Mouse (Mus musculus) CD8-positive naive resting alpha-beta T cell, adult 2 months (primary cell): ENCODE results near the gene Il4ra.
A peak's percentile ranks its signal among the peaks of the same experiment; 100 is the strongest.

ENCODE experiments used
- DNase-seq, 2 experiments: peaks; one replicate each; pipeline ENCODE4 v3.0.0; 2022; ENCODE audit warnings: low read depth in 2 of 2, low spot score in 2 of 2

Il4ra gene

GRCm38 (mm10) chr7:125551766-125552709, at the start of gene Il4ra:
TSS of gene Il4ra (plus strand) at chr7:125552120.
- peak; percentile 78 to 87 for DNase-seq

DNA sequence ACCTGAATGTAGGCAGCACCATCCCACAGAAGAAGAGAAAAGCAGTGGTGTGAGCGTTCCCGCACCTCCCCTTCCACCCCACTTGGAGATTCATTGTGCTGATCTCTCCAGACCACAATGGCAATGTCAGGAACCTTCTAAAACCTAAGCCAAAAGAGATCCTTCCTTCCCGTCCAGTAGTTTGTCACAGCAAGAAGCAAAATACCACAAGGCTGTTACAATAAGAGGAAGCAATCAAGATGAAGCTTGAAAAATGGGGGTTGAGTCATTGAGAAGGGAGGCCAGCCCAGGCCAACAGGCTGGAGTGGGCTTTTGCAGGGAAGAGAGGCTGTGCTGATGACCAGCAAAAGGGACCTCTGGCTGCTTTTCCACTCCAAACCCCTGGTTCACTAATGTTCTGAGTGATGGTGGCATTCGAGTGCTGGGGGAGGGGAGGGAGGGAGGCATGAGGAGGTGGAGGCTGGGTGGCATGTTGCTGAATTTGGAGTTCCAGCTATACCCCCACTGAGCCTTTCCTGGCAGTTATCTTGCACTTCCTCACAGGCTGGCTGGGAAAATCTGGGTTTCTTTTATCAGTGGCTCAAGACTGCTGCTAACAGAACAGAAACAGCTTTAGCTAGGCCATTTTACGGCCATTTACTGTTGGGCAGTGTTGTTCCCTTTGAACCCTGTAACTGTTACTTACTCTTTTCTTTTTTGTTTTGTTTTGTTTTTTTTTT, 48.4 kb upstream of the Il4ra start:
- DNase-seq: no peak

DNA sequence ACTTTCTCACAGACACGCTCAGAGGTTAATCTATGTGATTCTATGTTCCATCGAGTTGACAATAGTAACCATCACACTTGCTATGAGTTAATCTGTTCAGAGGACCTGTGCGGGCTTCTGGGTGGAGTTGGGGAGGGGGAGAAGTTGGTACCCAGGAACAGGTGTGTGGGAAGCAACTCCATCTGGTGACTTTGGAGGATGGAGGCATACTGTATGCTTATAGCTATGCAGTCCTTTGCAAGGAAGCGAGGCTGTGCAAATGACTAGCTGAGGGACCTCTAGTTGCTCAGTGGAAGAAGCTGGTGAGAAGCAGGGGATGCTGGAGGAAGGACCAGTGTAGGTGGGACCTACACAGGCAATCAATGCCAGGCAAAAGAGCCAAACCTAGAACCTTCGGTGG, 47.3 kb upstream of the Il4ra start:
- no peak for DNase-seq

DNA sequence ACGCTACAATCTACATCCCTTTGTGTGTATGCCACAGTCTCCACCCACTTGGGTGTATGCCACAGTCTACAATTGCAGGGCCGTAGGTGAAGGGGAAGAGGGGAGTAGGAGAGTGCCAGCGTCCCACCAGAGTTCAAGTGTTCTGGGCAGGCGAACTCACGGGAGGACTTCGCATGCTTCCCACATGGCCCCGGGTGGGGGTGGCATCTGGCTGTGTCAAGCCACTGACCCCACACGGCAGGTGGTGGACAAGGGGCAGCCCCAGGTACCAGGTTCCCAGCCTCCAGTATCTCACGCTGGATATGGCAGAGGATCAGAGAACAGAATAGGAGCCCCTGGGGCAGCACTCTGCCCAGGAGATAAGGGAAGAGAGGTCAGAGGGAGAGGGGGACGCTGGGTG, 46.4 kb upstream of the Il4ra start:
- no peak for DNase-seq

GRCm38 (mm10) chr7:125507279-125507678, 44.6 kb upstream of the Il4ra start:
- DNase-seq: peak; percentile 56 to 58

- no peak for DNase-seq
These were observed 40.5 kb upstream of the Il4ra start for GRCm38 (mm10) chr7:125511432-125511831.

DNA sequence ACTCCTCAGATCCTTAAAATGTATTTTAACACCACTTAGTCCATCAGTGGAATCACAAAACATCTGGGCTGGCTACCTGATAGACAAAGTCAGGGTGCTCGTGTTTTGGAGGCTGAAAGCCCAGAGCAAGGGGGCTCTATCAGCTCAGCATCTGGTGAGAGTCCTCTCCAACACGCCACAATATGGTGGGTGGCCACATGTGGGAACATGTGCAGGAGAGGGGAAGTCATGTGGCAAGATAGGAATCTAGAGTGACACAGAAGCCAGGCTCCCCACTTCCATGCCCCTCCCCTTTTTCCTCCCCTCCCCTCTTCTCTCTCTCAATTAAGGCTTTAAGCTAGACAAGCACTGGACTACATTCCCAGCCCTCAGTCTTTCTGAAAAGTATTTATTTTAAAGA, 40.1 kb upstream of the Il4ra start:
- DNase-seq: no peak

DNA sequence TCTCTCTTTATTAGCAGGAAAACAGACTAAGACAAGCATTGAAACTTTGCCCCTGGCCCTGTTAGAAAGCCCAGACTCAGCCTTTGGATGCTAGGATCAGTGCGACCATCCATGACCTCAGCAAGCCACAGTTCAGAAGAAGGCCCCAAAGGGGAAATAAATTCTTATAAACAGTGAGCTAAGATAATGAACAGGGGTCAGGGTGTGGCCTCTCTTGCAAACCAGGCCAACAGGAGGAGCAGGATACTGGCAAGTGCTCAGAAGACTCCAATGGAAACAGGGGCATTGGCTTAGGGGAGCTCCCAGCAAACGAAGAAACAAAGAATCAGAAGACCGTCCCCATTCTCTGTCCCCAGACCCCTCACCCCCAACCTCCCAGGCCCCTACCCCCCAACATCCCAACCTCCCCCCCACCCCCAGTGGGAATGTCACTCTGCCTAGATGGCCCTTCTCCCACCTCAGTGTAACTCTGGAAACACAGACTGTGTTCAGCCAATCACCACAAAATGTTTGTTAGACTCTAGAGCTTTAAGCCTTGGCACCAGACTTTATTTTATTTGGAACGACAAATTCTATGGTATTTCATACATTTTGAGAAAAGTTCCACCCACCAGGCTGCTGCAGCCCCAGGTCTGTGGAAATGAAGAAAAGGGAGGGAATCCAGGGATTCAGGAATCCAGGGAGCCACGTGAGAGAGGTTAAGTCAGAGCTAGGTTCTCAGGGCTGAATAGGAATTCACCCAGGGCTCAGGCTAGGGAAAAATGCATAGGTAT, 36.7 kb upstream of the Il4ra start:
- no peak for DNase-seq

- DNase-seq: no peak
These were observed 35.2 kb upstream of the Il4ra start for GRCm38 (mm10) chr7:125516723-125517122.

GRCm38 (mm10) chr7:125517470-125517869, 34.5 kb upstream of the Il4ra start:
- no peak for DNase-seq

GRCm38 (mm10) chr7:125519715-125520114, 32.2 kb upstream of the Il4ra start:
- no peak for DNase-seq

GRCm38 (mm10) chr7:125523051-125523450, 28.9 kb upstream of the Il4ra start:
- DNase-seq: no peak

DNA sequence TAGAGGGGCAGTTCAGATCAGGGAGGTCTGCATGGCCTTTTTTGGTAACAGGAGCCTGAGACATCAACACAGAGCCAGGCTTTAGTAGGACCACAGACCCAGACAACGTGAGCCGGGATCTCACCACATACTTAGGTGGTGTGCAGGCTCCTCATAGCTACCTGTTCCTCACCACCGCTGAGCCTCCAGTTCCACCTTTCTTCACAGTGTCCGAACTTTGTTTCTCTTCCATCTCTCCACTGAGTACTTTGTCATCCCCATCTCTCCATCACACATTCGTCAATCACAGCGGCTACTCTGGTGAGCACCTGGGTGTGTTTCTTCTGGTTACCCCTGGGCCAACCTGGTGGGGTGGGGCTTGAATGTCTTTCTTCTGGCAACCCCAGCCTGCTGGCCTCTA, 24.7 kb upstream of the Il4ra start:
- DNase-seq: no peak

DNA sequence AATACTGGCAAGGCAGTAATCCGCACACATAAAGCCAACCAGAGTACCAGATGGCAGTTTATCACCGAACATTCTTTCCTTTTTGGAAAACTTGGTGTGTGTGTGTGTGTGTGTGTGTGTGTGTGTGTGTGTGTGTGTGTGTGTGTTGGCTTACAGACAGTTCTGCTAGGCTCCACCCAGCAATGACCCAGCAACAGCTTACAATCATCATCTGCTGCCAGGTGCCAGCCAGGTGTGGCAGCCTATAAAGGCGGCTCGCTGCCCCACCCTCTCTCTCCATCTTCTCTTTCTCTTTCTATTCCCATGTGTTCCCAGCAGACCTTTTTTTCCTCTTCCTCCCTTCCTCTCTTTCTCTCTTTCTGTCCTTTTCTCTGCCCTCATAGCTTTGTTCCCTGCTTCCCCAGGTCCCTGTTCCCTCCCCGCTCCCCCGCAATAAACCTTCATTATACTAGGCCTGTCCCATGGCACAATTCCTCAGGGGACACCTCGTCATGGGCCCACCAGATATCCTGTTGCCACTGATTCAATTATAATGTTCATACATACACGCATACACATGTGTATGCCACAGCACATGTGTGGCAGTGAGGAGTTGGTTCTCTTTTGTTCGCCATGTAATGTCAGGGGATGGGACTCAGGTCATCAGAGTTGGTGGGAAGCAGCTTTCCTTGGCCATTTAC, 23.9 kb upstream of the Il4ra start:
- no peak for DNase-seq

GRCm38 (mm10) chr7:125539351-125539750, 12.6 kb upstream of the Il4ra start:
- no peak for DNase-seq

DNA sequence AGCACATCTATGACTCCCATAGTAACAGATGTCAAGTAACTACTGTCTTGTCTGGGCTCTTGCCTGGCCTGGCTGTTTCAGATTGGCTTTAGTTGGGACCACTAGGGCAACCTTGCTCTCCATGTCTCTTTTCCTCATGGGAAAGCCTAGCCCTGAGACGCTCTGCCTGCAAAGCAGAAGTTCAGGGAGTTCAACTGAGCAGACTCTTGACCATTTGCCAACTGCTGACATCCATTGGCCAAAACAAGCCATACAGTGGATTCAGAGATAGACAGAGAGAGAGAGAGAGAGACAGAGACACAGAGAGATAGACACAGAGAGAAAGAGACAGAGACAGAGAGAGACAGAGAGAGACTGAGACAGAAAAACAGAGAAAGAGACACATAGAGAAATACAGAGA, 10.9 kb upstream of the Il4ra start:
- no peak for DNase-seq

GRCm38 (mm10) chr7:125541821-125542220, 10.1 kb upstream of the Il4ra start:
- peak in 1 of 2 experiments; percentile 3 for DNase-seq

GRCm38 (mm10) chr7:125542335-125543050, 9.4 kb upstream of the Il4ra start:
- DNase-seq: no peak

DNA sequence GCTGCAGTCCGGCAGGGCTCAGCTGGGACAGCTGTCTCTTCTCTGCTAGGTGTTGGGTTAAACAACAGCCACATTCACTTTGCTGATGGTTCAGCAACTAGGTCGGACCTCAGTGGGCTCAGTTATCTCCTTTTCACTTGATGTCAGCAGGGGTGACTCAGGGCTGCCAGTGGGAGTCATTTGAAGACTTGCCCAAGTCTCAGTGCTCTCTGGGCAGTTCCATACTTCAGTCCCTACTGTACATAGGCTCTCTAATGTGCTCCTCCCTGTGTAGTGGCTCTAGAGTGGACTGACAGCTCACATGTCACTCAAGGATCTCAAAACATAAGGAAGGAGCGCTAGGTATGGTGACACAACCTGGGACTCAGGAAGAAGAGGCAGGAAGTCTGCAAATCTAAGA, 8.4 kb upstream of the Il4ra start:
- no peak for DNase-seq

DNA sequence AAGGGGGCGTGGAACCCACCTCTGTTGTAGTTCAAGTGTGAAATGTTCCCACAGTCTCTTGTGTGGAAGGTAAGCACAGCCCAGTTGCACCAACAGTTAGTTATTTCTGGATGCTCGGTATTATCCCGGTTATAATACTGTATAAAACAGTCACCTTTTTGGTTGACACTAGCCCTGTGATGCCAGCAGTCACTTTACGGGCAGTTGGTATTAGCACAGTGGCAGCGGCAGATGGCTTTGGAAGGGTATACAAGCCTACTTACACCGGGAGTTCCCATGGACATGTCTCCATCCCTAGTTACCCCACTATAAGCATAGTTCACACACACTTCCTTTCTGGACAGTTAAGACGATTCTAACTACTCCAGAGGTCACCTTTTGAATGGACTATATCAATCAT, 6.6 kb upstream of the Il4ra start:
- no peak for DNase-seq
